Mouse (Mus musculus) thymus, adult 2 months (tissue): ENCODE results near the gene Fam83e. TPM values are rescaled to one million over a fixed set of nuclear protein-coding genes. Genes with fewer than 3 reads are reported as not detected.

Experiments used
- DNase-seq: peaks from one replicate; pipeline ENCODE4 v3.0.0; 2021
- H3K27ac ChIP-seq: fragments of 200-500 bp; 2 replicates; pipeline ENCODE4 v1.5.1; 2012; ENCODE audit warnings: low read length, control low read depth; ENCODE audit not compliant: control insufficient read depth, insufficient read depth
- H3K27me3 ChIP-seq: fragments of 200-500 bp; 2 replicates; pipeline ENCODE4 v1.6.1; 2012; ENCODE audit warnings: mild to moderate bottlenecking, low read length, moderate library complexity, mixed read lengths; ENCODE audit not compliant: control insufficient read depth, insufficient read depth
- H3K36me3 ChIP-seq: fragments of 200-500 bp; 2 replicates; pipeline ENCODE4 v1.6.1; 2012; ENCODE audit warnings: mild to moderate bottlenecking, low read length, moderate library complexity; ENCODE audit not compliant: control insufficient read depth, insufficient read depth
- H3K4me1 ChIP-seq: fragments of 200-500 bp; replicated peaks from 2 replicates; pipeline ENCODE4 v1.6.1; 2012; ENCODE audit warnings: low read length; ENCODE audit not compliant: control insufficient read depth, insufficient read depth
- H3K4me3 ChIP-seq: fragments of 200-500 bp; 2 replicates; pipeline ENCODE4 v1.5.1; 2012; ENCODE audit warnings: mild to moderate bottlenecking, low read length, control low read depth, moderate library complexity; ENCODE audit not compliant: control insufficient read depth, insufficient read depth
- CTCF ChIP-seq: fragments of 200-500 bp; IDR thresholded peaks from 2 replicates; pipeline ENCODE4 v1.5.1; 2012; ENCODE audit warnings: mild to moderate bottlenecking, control low read depth, low read length, moderate library complexity, borderline replicate concordance; ENCODE audit not compliant: control insufficient read depth, poor library complexity, insufficient read depth; ENCODE audit errors: extremely low read depth
- POLR2A ChIP-seq: fragments of 200-500 bp; IDR thresholded peaks from 2 replicates; pipeline ENCODE4 v1.6.1; 2012; ENCODE audit warnings: mild to moderate bottlenecking, low read length, control low read depth, moderate library complexity; ENCODE audit not compliant: control insufficient read depth, poor library complexity, insufficient read depth; ENCODE audit errors: extremely low read depth
- WGBS: fragments of 180-500 bp; shearing (Covaris S2); methylation state at CpG from one replicate; pipeline ENCODE4 v1.1.7; 2018; 5-methylcytosine and 5-hydroxymethylcytosine counted together
- polyA plus RNA-seq: library from polyadenylated mRNA; depleted of rRNA; stranded (reverse); fragments of >200 nt; gene quantifications from 2 replicates; pipeline ENCODE4 v1.2.3, GENCODE M21; 2012

The Fam83e gene
- polyA plus RNA-seq, 1 experiment = 1.7 TPM

DNA sequence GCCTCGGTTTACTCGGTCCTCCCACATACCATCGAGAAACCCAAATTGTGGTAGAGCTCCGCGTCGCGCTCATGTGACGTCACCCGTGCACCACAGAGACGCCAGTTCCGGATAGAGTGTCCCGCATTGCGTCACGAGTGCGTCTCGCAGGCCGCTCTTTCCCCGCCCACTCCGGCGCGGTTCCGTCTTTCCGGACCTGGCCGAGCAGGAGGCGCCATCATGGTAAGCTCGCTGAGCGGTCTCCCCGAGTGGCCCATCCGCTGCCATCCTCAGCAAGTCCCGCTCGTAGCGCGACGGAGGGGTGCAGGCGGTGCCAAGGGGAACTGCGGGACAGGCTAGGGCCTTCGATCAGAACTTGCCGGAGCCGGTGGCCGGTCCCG is 3.1 kb upstream of the Fam83e start, which contains the start of gene Sphk2:
Gene Sphk2 (minus strand): TSS at position 85 of the 380 bp plus-strand sequence.
- Histone ChIP-seq H3K4me3 (peak within 1 kb of the TSS; percentile 80), H3K4me1 (peaks cover 37% of the 10 kb centered on the region), H3K27ac (peak within 1 kb of the TSS; percentile 41), H3K27me3 (no peaks in the 10 kb centered on the region), H3K36me3 (peaks cover 19% of the 10 kb centered on the region)
- peak; percentile 94 for DNase-seq
- TF ChIP-seq POLR2A = peak; percentile 95
- peak; percentile 23; the same call in 1 of the 2 replicates for TF ChIP-seq CTCF
- WGBS = under 1% methylated on average over 41 of the region's 41 CpGs

DNA sequence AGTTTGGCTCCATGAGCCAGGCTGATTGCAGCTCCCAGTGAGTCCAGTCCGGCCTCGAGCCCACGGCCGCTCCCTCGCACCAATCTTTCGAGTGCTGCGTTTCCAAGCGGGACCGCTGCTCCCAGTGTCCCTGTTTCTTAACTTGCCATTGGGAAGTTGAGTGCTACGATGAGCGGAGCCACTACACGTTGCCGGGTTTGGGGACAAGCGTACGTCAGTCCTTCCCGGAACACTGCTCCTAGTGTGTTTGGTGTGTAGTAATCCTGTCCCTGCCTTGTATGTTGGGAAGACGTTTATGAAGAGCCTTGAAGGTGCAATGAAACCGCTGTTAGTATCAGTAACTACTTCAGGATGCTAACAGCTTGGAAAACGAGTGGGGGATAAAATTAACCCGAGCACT is 2.7 kb upstream of the Fam83e start:
- peak overlapping the region; percentile 80 for H3K4me3 ChIP-seq
- WGBS = 0% methylated on average over 20 of the region's 20 CpGs
- TF ChIP-seq POLR2A (no peak), CTCF (no peak; the same call in 1 of the 2 replicates)
- no peak for DNase-seq
- H3K27ac ChIP-seq = peak overlapping the region; percentile 12
- H3K4me1 ChIP-seq = peaks cover 37% of the 10 kb centered on the region
- H3K27me3 ChIP-seq = no peaks in the 10 kb centered on the region
- H3K36me3 ChIP-seq = peaks cover 19% of the 10 kb centered on the region

DNA sequence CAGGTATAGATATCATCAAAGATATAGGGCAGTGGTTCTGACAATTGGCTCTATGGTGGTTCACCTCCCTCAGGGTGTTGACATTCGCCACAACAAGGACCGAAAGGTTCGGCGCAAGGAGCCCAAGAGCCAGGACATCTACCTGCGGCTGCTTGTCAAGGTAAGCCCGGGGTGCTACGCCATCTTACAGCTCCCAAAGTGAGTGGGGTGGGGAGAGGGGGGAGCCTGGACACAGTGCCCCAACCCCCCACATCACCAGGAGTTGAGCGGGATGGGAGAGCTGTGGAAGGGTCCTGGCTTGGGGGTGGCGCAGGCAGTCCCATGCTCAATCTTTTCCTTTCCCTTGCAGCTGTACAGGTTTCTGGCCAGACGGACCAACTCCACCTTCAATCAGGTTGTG is 1.8 kb upstream of the Fam83e start:
- DNase-seq = no peak
- peaks cover 19% of the 10 kb centered on the region for H3K36me3 ChIP-seq
- no peak for TF ChIP-seq CTCF
- TF ChIP-seq POLR2A = no peak
- no peak overlapping the region for H3K4me3 ChIP-seq
- H3K4me1 ChIP-seq = peaks cover 34% of the 10 kb centered on the region
- no peaks in the 10 kb centered on the region for H3K27me3 ChIP-seq
- no peak overlapping the region for H3K27ac ChIP-seq
- 90% methylated on average over 10 of the region's 10 CpGs for WGBS

DNA sequence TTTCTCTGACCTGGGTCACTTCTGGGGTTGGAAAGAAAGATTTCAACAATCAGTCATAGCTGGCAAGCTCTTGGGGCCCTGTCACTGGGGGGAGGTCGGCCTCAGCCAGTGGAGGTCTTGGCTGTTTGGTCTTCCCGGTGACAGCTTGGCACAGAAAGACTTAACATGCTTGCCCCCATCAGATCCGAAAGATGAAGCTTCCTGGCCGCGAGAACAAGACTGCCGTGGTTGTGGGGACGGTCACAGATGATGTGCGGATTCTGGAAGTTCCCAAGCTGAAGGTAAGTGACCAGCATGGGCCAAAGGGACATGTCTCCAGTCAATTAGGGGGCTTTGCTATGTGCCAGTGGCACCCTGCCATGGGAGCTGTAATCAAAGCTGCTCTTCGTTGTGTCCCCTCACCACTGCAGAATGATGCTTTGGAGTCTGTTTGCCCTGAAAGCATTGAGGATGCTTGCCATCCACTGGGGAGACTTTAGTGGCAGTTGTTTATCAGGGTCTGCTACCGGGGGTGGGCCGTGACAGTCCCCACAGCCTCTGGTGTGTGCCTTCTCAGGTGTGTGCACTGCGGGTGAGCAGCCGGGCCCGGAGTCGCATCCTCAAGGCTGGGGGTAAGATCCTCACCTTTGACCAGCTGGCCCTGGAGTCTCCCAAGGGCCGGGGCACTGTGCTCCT is 1.1 kb upstream of the Fam83e start:
- Histone ChIP-seq H3K27me3 (no peaks in the 10 kb centered on the region), H3K4me1 (peaks cover 28% of the 10 kb centered on the region), H3K4me3 (no peak overlapping the region), H3K36me3 (peaks cover 19% of the 10 kb centered on the region), H3K27ac (no peak overlapping the region)
- no peak for DNase-seq
- WGBS = 94% methylated on average over 16 of the region's 16 CpGs
- TF ChIP-seq POLR2A = no peak
- no peak for TF ChIP-seq CTCF

DNA sequence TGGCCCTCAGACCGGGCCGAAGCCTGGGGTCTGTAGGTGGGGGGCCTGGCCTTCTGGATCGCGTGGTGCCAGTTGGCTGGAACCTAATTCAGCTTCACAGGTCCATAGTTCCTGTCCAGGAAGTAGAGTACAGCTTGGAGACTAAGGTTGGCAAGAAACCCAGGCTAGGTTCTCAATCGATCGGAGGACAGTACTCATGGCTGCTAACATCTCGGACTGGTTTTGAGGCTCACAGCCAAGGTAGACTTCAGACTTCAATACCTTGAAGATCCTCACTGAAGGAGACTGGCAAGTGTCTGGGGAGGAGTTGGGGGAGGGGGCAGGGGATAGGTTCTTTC is 191 bp downstream of the Fam83e start:
- DNase-seq = no peak
- no peak for TF ChIP-seq CTCF
- TF ChIP-seq POLR2A = no peak
- Histone ChIP-seq H3K36me3 (peaks cover 19% of the 10 kb centered on the region), H3K27me3 (no peaks in the 10 kb centered on the region), H3K27ac (no peak overlapping the region), H3K4me1 (peaks cover 19% of the 10 kb centered on the region), H3K4me3 (no peak overlapping the region)
- 95% methylated on average over 7 of the region's 7 CpGs for WGBS

DNA sequence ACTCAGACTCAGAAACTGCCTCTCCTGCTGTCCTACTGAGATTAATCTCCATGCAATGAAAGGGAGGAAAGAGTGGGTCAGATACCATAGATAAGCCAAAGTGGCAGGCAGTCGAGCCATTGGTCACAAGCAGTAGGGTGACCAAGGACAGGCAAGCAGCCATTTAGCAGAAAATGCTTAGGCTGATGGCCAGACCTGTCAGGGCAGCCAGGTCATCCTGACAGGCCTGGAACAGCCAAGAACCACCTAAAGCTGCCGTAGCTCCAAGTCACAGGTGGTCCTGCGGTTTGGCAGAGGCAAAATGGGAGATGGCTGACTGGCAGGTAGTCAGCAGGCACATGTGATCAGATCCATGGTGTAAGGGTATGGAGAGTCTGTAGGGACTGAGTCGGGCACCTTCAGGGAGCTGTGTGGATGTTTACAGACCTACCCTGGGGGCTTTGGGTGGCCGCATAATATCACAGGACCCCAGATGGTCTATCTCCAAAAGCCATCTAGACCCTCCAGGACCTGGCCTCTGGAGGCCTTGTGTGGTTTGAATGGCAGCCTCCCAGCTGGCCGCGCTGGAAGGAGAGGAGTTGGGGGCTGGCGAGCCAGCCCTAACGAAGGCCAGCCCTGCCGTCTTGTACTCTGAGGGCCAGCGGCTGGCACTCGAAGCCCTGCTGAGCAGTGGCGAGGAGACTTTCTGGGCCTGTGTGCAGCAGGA is 783 bp downstream of the Fam83e start:
- TF ChIP-seq POLR2A = no peak
- TF ChIP-seq CTCF = no peak
- DNase-seq = no peak
- Histone ChIP-seq H3K27ac (no peak overlapping the region), H3K36me3 (peaks cover 19% of the 10 kb centered on the region), H3K27me3 (no peaks in the 10 kb centered on the region), H3K4me3 (no peak overlapping the region), H3K4me1 (peaks cover 15% of the 10 kb centered on the region)
- 90% methylated on average over 13 of the region's 13 CpGs for WGBS
